Mouse (Mus musculus) hindbrain, embryonic 11.5 days (tissue): Measurements from ENCODE around the gene Dmrt1. TPM values are rescaled to one million over a fixed set of nuclear protein-coding genes. Genes with fewer than 3 reads are reported as not detected.

Source experiments
- ATAC-seq: fragments of 200-750 bp; cut with Nextera tagmentation; 2 replicates; pipeline ENCODE4 v1.8.0; 2017; ENCODE audit warnings: mild to moderate bottlenecking, moderate TSS enrichment, moderate library complexity; ENCODE audit not compliant: low FRiP score
- DNase-seq: peaks from one replicate; pipeline ENCODE4 v3.0.0-alpha.2; 2015; ENCODE audit warnings: low spot score
- H3K27ac ChIP-seq: fragments of 300-500 bp; sonication (generic); 2 replicates; pipeline ENCODE4 v1.5.1; 2014; ENCODE audit warnings: mild to moderate bottlenecking, low read depth, low read length
- H3K27me3 ChIP-seq: fragments of 300-500 bp; sonication (generic); 2 replicates; pipeline ENCODE4 v1.6.1; 2014; ENCODE audit warnings: mild to moderate bottlenecking, low read length, moderate library complexity, mixed read lengths; ENCODE audit not compliant: control insufficient read depth, insufficient read depth
- H3K36me3 ChIP-seq: fragments of 300-500 bp; sonication (generic); 2 replicates; pipeline ENCODE4 v1.6.1; 2014; ENCODE audit warnings: mild to moderate bottlenecking, low read length, moderate library complexity, mixed read lengths; ENCODE audit not compliant: control insufficient read depth, insufficient read depth
- H3K4me1 ChIP-seq: fragments of 300-500 bp; sonication (generic); replicated peaks from 2 replicates; pipeline ENCODE4 v1.6.1; 2014; ENCODE audit warnings: low read length, mixed read lengths; ENCODE audit not compliant: control insufficient read depth, insufficient read depth
- H3K4me2 ChIP-seq: fragments of 300-500 bp; sonication (generic); replicated peaks from 2 replicates; pipeline ENCODE4 v1.6.1; 2014; ENCODE audit warnings: mild to moderate bottlenecking, low read depth, low read length
- H3K4me3 ChIP-seq: fragments of 300-500 bp; sonication (generic); 2 replicates; pipeline ENCODE4 v1.5.1; 2014; ENCODE audit warnings: low read depth, low read length
- H3K9ac ChIP-seq: fragments of 300-500 bp; sonication (generic); 2 replicates; pipeline ENCODE4 v1.6.1; 2014; ENCODE audit warnings: low read depth, low read length
- H3K9me3 ChIP-seq: fragments of 300-500 bp; sonication (generic); 2 replicates; pipeline ENCODE4 v1.6.1; 2016; ENCODE audit warnings: low read length; ENCODE audit not compliant: control insufficient read depth
- WGBS: fragments of 180-500 bp; shearing (Covaris S2); extraction: QIAGEN DNeasy Blood & Tissue Kit; methylation state at CpG from one replicate; pipeline ENCODE4 v1.1.7; 2014; 5-methylcytosine and 5-hydroxymethylcytosine counted together
- polyA plus RNA-seq: library from polyadenylated mRNA; unstranded; fragments of >200 nt; fragmentation: Nextera tagmentation; extraction: Ambion mirVana; gene quantifications from 2 replicates; pipeline ENCODE4 v1.2.1, GENCODE M21; 2014

The Dmrt1 gene
- polyA plus RNA-seq, 1 experiment from 2014 or later = 0.15 TPM

DNA sequence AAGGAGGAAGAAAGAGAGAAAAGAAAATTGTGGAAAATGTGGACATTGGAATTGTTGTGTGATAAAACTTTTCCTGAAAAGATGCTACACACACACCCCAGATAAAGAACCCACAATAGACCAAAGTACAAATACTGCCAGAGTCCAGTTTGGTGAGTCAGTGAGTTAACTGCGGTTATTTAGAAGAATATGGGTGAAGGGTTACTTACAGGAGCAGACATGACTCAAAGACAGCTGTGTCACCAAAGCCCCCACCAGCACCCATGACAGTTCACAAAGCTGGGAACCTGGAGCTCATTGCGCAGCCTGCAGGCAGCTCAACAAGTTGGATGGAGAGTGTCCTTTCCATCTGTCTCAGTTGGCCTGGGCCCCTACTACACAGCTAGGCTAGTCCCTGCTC is 72.9 kb downstream of the Dmrt1 start:
- H3K4me3 ChIP-seq = no peak overlapping the region
- no peaks in the 10 kb centered on the region for H3K9me3 ChIP-seq
- H3K4me1 ChIP-seq = no peaks in the 10 kb centered on the region; the same call in 1 of the 2 replicates
- whole genome bisulfite sequencing = 96% methylated on average over 2 of the region's 2 CpGs
- H3K4me2 ChIP-seq = no peak overlapping the region
- H3K36me3 ChIP-seq = no peaks in the 10 kb centered on the region
- peaks cover 2% of the 10 kb centered on the region; the same call in 1 of the 2 replicates for H3K27me3 ChIP-seq
- DNase-seq = no peak
- no peak overlapping the region for H3K9ac ChIP-seq
- H3K27ac ChIP-seq = no peak overlapping the region
- no peak for ATAC-seq

DNA sequence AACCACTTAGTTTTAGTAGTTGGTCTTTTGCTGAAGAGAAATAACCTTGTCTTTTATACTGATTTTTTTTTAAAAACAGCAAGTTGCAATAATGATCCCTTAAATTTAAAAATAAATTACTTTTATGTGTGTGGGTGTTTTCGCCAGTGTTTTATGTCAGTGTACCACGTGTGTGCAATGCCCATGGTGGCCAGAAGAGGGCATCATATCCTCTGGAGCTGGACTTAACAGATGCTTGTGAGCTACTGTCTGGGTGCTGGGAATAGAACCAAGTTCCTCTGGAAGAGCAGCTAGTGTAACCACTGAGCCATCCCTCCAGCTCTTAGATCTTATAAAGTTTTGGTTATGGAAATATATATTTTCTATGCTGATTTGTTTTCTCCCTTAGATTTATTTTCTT is 74.0 kb downstream of the Dmrt1 start:
- Histone ChIP-seq H3K36me3 (no peaks in the 10 kb centered on the region), H3K4me3 (no peak overlapping the region), H3K27me3 (no peaks in the 10 kb centered on the region; the same call in 1 of the 2 replicates), H3K27ac (no peak overlapping the region), H3K4me1 (no peaks in the 10 kb centered on the region; the same call in 1 of the 2 replicates), H3K9ac (no peak overlapping the region), H3K9me3 (no peaks in the 10 kb centered on the region), H3K4me2 (no peak overlapping the region)
- 89% methylated on average over 2 of the region's 2 CpGs for whole genome bisulfite sequencing
- ATAC-seq (no peak), DNase-seq (no peak)

DNA sequence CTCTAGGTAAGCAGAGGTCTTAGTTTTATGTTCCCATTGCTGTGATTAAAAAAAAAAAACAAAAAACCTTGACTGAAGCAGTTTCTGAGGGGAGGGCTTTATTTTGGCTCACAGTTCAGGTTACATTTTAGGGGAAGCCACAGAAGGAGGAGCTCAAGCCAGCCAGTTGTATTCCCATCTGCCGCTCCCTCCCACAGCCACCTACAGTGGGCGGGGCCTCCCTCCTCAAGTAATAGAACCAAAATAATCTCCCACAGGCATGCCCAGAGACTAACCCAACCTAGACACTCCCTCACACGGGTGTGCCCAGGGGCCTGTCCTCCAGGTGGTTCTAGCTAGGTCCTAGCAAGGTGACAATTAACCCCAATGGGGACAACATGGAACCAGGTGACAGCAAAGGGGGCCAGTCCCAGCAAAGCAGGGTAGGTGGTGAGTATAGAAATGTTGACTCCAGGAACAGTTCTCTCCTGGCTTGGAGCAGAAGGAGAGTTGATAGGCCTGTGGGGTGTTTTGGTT is 92.4 kb downstream of the Dmrt1 start:
- H3K4me1 ChIP-seq = no peaks in the 10 kb centered on the region
- H3K36me3 ChIP-seq = no peaks in the 10 kb centered on the region
- H3K27ac ChIP-seq = no peak overlapping the region
- 81% methylated on average over 3 of the region's 3 CpGs for WGBS
- ATAC-seq (no peak), DNase-seq (no peak)
- no peak overlapping the region for H3K9ac ChIP-seq
- H3K4me2 ChIP-seq = no peak overlapping the region
- H3K27me3 ChIP-seq = peaks cover 40% of the 10 kb centered on the region
- no peak overlapping the region for H3K4me3 ChIP-seq
- no peaks in the 10 kb centered on the region for H3K9me3 ChIP-seq

DNA sequence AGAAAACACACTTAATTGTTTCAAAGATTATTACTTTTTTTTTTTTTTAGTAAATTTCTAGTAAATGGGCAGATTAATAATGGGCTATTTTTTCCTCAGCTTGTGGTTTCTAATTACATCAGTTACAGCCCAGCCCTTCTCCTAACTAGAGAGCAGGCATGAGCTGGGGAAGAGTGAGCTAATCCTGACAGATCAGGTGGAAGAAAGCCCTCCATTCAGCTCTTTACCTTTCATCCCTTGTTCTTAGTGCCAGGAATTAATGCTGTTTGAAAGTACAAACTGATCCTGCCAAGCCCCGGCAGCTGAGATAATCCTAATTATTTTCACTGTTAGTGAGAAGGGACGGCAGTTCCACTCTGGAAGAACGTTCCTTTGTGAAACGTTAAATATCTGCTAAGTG is 93.2 kb downstream of the Dmrt1 start:
- no peak overlapping the region for H3K4me2 ChIP-seq
- no peaks in the 10 kb centered on the region for H3K4me1 ChIP-seq
- H3K9ac ChIP-seq = no peak overlapping the region
- DNase-seq (no peak), ATAC-seq (no peak)
- no peaks in the 10 kb centered on the region for H3K9me3 ChIP-seq
- H3K27me3 ChIP-seq = peaks cover 48% of the 10 kb centered on the region
- no peak overlapping the region for H3K4me3 ChIP-seq
- no peaks in the 10 kb centered on the region for H3K36me3 ChIP-seq
- no peak overlapping the region for H3K27ac ChIP-seq
- 15% methylated on average over 4 of the region's 4 CpGs for WGBS

DNA sequence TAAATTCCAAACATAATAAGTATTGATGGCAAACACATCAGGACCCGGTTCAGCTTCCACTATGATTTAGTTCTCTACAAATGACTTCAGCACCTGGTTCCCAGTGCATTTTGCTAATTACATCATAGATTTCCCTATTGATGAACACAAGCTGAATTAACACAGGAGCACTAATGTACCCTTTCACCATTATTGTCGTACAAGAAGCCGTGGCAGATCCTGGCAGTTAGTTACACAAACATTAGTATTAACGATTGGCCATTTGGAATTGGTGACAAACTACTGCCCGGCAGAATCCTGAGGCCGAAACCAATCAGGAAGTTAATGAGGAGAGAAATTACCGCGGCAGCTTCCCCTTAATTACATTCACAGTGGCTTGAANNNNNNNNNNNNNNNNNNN is 96.5 kb downstream of the Dmrt1 start:
- Histone ChIP-seq H3K9me3 (no peaks in the 10 kb centered on the region), H3K4me2 (no peak overlapping the region), H3K27me3 (peaks cover 75% of the 10 kb centered on the region), H3K9ac (no peak overlapping the region), H3K36me3 (no peaks in the 10 kb centered on the region), H3K27ac (no peak overlapping the region), H3K4me3 (no peak overlapping the region), H3K4me1 (peaks cover 4% of the 10 kb centered on the region; the same call in 1 of the 2 replicates)
- WGBS = 11% methylated on average over 8 of the region's 8 CpGs
- no peak for ATAC-seq
- peak; percentile 36 for DNase-seq

DNA sequence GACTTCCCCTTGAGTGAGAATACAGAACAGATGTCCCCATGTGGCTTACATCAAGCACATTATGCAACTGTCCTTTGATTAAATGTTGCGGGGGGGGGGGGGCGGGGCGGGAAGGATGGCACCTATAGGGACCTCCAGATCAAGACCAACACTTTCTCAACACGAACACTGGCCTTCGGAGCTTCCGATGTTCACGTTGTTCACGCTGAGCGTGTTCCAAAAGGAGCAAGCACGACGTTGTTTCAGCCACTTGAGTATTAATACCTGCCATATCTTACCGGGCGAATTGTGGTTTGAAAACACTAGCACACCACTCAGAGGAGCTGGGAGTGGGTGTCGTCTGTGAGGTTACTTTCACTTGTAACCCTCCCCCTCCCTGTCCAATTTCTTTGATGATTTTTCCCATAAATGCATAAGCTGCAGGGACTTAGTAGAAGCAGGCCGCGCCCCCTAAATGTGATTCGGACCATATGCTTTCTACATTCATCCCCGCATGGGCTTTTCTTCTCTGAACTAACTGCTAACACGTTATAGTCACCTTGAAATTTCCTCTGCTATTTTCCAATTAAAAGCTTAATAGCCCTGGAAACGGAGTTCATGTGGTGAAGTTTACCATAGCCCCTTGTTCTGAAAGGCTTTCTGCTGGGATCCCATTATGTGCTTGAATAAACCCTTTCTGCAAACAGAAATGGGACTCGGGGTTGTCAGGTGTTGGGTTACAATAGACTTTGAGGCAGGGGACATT is 102.2 kb downstream of the Dmrt1 start:
- Histone ChIP-seq H3K9me3 (no peaks in the 10 kb centered on the region), H3K4me3 (no peak overlapping the region), H3K4me1 (peaks cover 16% of the 10 kb centered on the region), H3K27ac (no peak overlapping the region), H3K9ac (no peak overlapping the region), H3K4me2 (no peak overlapping the region), H3K36me3 (no peaks in the 10 kb centered on the region), H3K27me3 (peaks cover 88% of the 10 kb centered on the region)
- no peak for ATAC-seq
- WGBS = under 1% methylated on average over 20 of the region's 21 CpGs
- DNase-seq = peak; percentile 62

DNA sequence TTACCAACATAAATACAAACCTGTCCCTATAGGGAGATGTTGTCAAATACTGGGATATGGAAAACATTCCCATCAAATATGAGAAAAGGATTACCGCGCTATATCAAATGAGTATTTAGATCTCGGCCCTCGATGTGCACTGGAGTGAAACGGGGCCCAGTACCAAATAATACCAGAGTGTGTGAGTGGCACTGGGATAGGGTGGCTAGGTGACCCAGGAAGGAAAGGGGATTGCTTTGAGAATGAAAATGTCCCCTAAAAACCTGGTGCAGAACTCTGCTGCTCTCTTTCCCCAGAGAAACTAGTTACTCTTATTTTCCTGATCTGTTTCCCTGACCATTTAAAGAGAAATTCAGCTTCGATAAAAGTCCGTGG is 102.8 kb downstream of the Dmrt1 start:
- H3K4me2 ChIP-seq = no peak overlapping the region
- no peaks in the 10 kb centered on the region for H3K36me3 ChIP-seq
- 1% methylated on average over 7 of the region's 7 CpGs for WGBS
- ATAC-seq = no peak
- no peak overlapping the region for H3K27ac ChIP-seq
- no peaks in the 10 kb centered on the region for H3K9me3 ChIP-seq
- H3K4me1 ChIP-seq = peaks cover 16% of the 10 kb centered on the region
- no peak overlapping the region for H3K9ac ChIP-seq
- no peak overlapping the region for H3K4me3 ChIP-seq
- no peak for DNase-seq
- peaks cover 88% of the 10 kb centered on the region for H3K27me3 ChIP-seq

DNA sequence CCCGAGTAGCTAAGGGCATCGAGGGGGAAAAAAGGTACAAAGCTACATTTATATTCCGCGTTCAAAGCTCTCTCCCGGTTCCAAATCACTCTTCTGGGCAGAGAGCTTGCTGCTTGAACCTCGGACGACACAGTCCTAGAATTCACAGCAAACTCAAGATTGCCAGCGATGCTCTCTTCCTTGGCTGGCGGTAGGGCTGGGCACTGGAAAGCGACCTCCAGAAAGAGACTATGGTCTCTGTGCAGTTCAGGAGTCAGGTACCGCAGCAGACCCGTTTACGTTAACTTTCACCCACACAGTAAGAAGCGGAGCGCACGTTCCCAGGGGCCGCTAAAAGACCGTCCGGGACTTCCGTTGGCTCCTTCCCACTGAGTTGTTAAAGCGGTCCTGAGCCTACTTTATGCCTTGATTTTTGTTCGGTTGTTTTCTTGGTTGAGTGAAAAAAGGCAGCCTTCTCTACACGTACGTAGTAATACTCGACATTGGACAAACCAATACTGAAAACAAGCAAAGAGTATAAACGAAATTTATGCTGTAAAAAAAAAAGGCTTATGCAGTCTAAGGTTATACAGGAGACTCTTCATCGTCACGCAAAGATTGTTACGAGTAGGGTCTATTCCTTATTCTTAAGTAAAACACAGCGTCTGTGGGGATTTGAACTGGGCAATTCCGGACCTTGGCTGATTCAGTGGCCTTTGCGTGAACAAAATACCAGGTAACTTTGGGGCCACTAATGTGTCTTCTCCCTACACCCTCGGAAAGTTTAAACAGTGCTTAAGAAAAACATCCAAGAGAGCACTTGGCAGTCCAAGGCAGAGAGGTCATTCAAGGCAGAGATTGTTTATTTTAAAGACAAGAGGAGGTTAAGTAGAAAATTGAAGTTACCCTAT is 103.8 kb downstream of the Dmrt1 start:
- Histone ChIP-seq H3K27ac (no peak overlapping the region), H3K4me3 (no peak overlapping the region), H3K9me3 (no peaks in the 10 kb centered on the region), H3K4me2 (no peak overlapping the region), H3K27me3 (peaks cover 91% of the 10 kb centered on the region), H3K36me3 (no peaks in the 10 kb centered on the region), H3K4me1 (peaks cover 16% of the 10 kb centered on the region), H3K9ac (no peak overlapping the region)
- ATAC-seq (no peak), DNase-seq (peak; percentile 66)
- under 1% methylated on average over 33 of the region's 33 CpGs for WGBS
